ENCODE assay signal across 22 mouse cellular contexts in the genomic region with DNA sequence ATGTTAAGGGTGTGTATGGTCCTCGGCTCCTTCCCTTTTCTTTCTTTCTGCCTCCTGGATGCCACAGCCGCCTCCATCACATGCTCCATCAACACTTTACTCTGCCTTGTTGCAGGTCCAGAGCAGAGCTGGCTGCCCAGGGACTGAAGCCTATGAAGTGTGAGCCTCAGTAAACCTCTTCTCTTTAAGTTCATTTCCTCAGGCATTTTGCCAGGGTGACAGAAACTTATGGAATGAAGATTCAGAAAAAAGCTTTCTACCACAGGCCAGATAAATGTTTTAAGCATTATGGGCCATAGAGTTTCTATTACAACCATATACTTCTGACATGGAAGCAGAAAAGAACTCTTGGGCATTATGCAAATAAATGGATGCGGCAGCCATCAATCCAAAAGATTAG. TPM values are rescaled to one million over a fixed set of nuclear protein-coding genes. Genes with fewer than 3 reads are reported as not detected.
DNase-seq lines count a peak whose midpoint lies in the region; ATAC-seq lines count a peak whose summit lies in the region.
"Had no signal": no experiment of that assay in that cellular context is flagged by ENCODE, and none has a peak within 500 bp of the region (broad histone marks: within the 10 kb centered on the region; RNA-seq: fewer than 3 reads in every experiment).

No protein-coding gene starts in this region.

- no peak overlapping the region for H3K9ac ChIP-seq in kidney, embryonic 15.5 days
- H3K9ac ChIP-seq: forebrain, embryonic 13.5 days; forebrain, postnatal 0 days; hindbrain, embryonic 13.5 days; intestine, embryonic 15.5 days had no signal

- no peak overlapping the region for H3K4me2 ChIP-seq in kidney, embryonic 15.5 days
- H3K4me2 ChIP-seq: forebrain, embryonic 13.5 days; hindbrain, embryonic 13.5 days; intestine, embryonic 15.5 days had no signal

- 90% methylated on average over 3 of the region's 3 CpGs for WGBS in kidney, embryonic 15.5 days

- DNase-seq in 3134 (ENCODE audit: extremely low read depth, insufficient read length, low spot score) (peak; percentile 25), 3T3-L1 (ENCODE audit: low read depth, low spot score) (peak; percentile 84)
- no peak for DNase-seq in B cell, adult 2 months
- DNase-seq in layer of hippocampus, postnatal 36 days: no peak
- DNase-seq: adrenal gland, adult 8-10 months; adrenal gland, postnatal 36 days; cerebellum, adult 11 months; cerebellum, adult 9-10 months; cerebellum, postnatal 25 days; forebrain, postnatal 0 days; gastrocnemius, postnatal 14 days; heart, postnatal 10 days; heart, postnatal 4 days had no signal

- H3K27me3 ChIP-seq in kidney, embryonic 15.5 days: no peaks in the 10 kb centered on the region
- H3K27me3 ChIP-seq: CH12.LX; forebrain, embryonic 13.5 days; hindbrain, embryonic 13.5 days; intestine, embryonic 15.5 days had no signal

- no peaks in the 10 kb centered on the region for H3K4me1 ChIP-seq in kidney, embryonic 15.5 days
- H3K4me1 ChIP-seq: embryonic facial prominence, embryonic 10.5 days; forebrain, embryonic 13.5 days; heart, embryonic 10.5 days; hindbrain, embryonic 13.5 days; intestine, embryonic 15.5 days had no signal

- H3K27ac ChIP-seq in kidney, embryonic 15.5 days: no peak overlapping the region
- H3K27ac ChIP-seq: embryonic facial prominence, embryonic 10.5 days; forebrain, embryonic 13.5 days; heart, embryonic 10.5 days; hindbrain, embryonic 13.5 days; intestine, embryonic 15.5 days had no signal

- peak; percentile 17 for ATAC-seq in common myeloid progenitor, adult 5-6 weeks (replicated peaks; ENCODE audit: low read depth, poor library complexity, severe bottlenecking)
- 0 out of 2 replicates have a peak, but pooled peaks have one; percentile 11 for ATAC-seq in megakaryocyte progenitor cell, adult 5-6 weeks (replicated peaks; ENCODE audit: poor library complexity)
- ATAC-seq in kidney, embryonic 15.5 days (replicated peaks; ENCODE audit: low FRiP score): no peak
- ATAC-seq: forebrain, embryonic 13.5 days; forebrain, postnatal 0 days; intestine, embryonic 15.5 days had no signal

- H3K9me3 ChIP-seq in kidney, embryonic 15.5 days (replicated peaks): no peaks in the 10 kb centered on the region
- H3K9me3 ChIP-seq: embryonic facial prominence, embryonic 10.5 days; forebrain, embryonic 13.5 days; heart, embryonic 10.5 days; hindbrain, embryonic 13.5 days; intestine, embryonic 15.5 days had no signal

- no peaks in the 10 kb centered on the region for H3K36me3 ChIP-seq in kidney, embryonic 15.5 days
- H3K36me3 ChIP-seq: embryonic facial prominence, embryonic 10.5 days; heart, embryonic 10.5 days; hindbrain, embryonic 13.5 days; intestine, embryonic 15.5 days had no signal

- no peak overlapping the region for H3K4me3 ChIP-seq in kidney, embryonic 15.5 days (replicated peaks)
- H3K4me3 ChIP-seq: embryonic facial prominence, embryonic 10.5 days; forebrain, embryonic 13.5 days; heart, embryonic 10.5 days; hindbrain, embryonic 13.5 days; intestine, embryonic 15.5 days had no signal

RNA-seq across cellular contexts. Expression of a gene that starts 10.4 kb away (rescaled TPM):
- under 0.01 TPM in 1 of 2 replicates, not detected in the other for total RNA-seq in common myeloid progenitor, adult 5-6 weeks (2017)
- 0.02 and 0.05 TPM in 2 replicates for total RNA-seq in megakaryocyte progenitor cell, adult 5-6 weeks (2015)
- total RNA-seq in megakaryocyte progenitor cell, adult 5-6 weeks (2017): 0.04 TPM in 1 of 2 replicates, not detected in the other
- polyA plus RNA-seq in kidney, embryonic 15.5 days (2015; fragmentation: Nextera tagmentation; extraction: Ambion mirVana): 0.08 TPM in 2 replicates
- under 1 TPM; 0.42 to 0.68 TPM for total RNA-seq in layer of hippocampus, postnatal 36 days (2021)

RNA-seq across cellular contexts. Expression of a gene that starts 37.1 kb away (rescaled TPM):
- total RNA-seq in common myeloid progenitor, adult 5-6 weeks (2017): 104 and 105 TPM in 2 replicates
- 167 and 175 TPM in 2 replicates for total RNA-seq in megakaryocyte progenitor cell, adult 5-6 weeks (2015)
- total RNA-seq in megakaryocyte progenitor cell, adult 5-6 weeks (2017): 121 and 123 TPM in 2 replicates
- 202 and 210 TPM in 2 replicates for polyA plus RNA-seq in kidney, embryonic 15.5 days (2015; fragmentation: Nextera tagmentation; extraction: Ambion mirVana)
- total RNA-seq in layer of hippocampus, postnatal 36 days (2021): 100 to 1,000 TPM; 135 to 149 TPM

Comparison
In these comparisons a context has a peak if more than half of its experiments do, and no peak if none do; other contexts are left out.
1. DNase-seq: peak in 3134 (single experiment) and 3T3-L1 (single experiment); none in B cell, adult 2 months (0 of 2) and layer of hippocampus, postnatal 36 days (0 of 2).